Mouse (Mus musculus): ENCODE data around the gene Rab11b. TPM values are rescaled to one million over a fixed set of nuclear protein-coding genes. Genes with fewer than 3 reads are reported as not detected.

Gene Rab11b
- polyA plus RNA-seq, 1 experiment from 2014 or later: 278 TPM

- H3K9me3 ChIP-seq (ENCODE audit: low read depth, low read length): no peaks in the 10 kb centered on the region
- H3K9ac ChIP-seq: no peak overlapping the region
- no peaks in the 10 kb centered on the region for H3K4me1 ChIP-seq (ENCODE audit: insufficient read depth)
- DNase-seq (no peak), ATAC-seq (ENCODE audit: insufficient read depth) (no peak)
- no peak for TF ChIP-seq CTCF (IDR thresholded peaks at IDR 0.05; ENCODE audit: low read depth)
- H3K4me3 ChIP-seq (ENCODE audit: low read depth, low read length): no peak overlapping the region
- no peak overlapping the region for H3K4me2 ChIP-seq
- WGBS: 85% methylated on average over 4 of the region's 4 CpGs
- no peaks in the 10 kb centered on the region for H3K27me3 ChIP-seq (ENCODE audit: insufficient read depth, low read length)
- H3K27ac ChIP-seq (ENCODE audit: low read depth): no peak overlapping the region
- H3K36me3 ChIP-seq (ENCODE audit: insufficient read depth): peaks cover 23% of the 10 kb centered on the region
These were observed 11.3 kb upstream of the Rab11b start for GRCm38 (mm10) chr17:33771617-33772016.

- Histone ChIP-seq H3K27ac (ENCODE audit: low read depth) (no peak overlapping the region), H3K9me3 (ENCODE audit: low read depth, low read length) (no peaks in the 10 kb centered on the region), H3K4me3 (ENCODE audit: low read depth, low read length) (no peak overlapping the region), H3K9ac (no peak overlapping the region), H3K4me1 (ENCODE audit: insufficient read depth) (no peaks in the 10 kb centered on the region), H3K36me3 (ENCODE audit: insufficient read depth) (no peaks in the 10 kb centered on the region), H3K27me3 (ENCODE audit: insufficient read depth, low read length) (no peaks in the 10 kb centered on the region), H3K4me2 (no peak overlapping the region)
- no peak for ATAC-seq (ENCODE audit: insufficient read depth)
- DNase-seq: no peak
- WGBS: 70% methylated on average over 3 of the region's 3 CpGs
- no peak for TF ChIP-seq CTCF (IDR thresholded peaks at IDR 0.05; ENCODE audit: low read depth)
These were observed 6.1 kb upstream of the Rab11b start for GRCm38 (mm10) chr17:33766389-33766788.

GRCm38 (mm10) chr17:33759767-33760254 is 519 bp downstream of the Rab11b start:
- ATAC-seq (ENCODE audit: insufficient read depth) (peak; percentile 88), DNase-seq (peak; percentile 94)
- Histone ChIP-seq H3K27ac (ENCODE audit: low read depth) (peak overlapping the region; percentile 99), H3K9me3 (ENCODE audit: low read depth, low read length) (no peaks in the 10 kb centered on the region), H3K36me3 (ENCODE audit: insufficient read depth) (peaks cover 16% of the 10 kb centered on the region), H3K4me1 (ENCODE audit: insufficient read depth) (peaks cover 4% of the 10 kb centered on the region; the same call in 1 of the 2 replicates), H3K27me3 (ENCODE audit: insufficient read depth, low read length) (no peaks in the 10 kb centered on the region), H3K4me2 (peak overlapping the region; percentile 85), H3K4me3 (ENCODE audit: low read depth, low read length) (peak overlapping the region; percentile 70), H3K9ac (peak overlapping the region; percentile 94)
- no peak for TF ChIP-seq CTCF (IDR thresholded peaks at IDR 0.05; ENCODE audit: low read depth)
- WGBS: under 1% methylated on average over 38 of the region's 38 CpGs

GRCm38 (mm10) chr17:33757231-33757630 is 3.1 kb downstream of the Rab11b start:
- ATAC-seq (ENCODE audit: insufficient read depth): no peak
- H3K9me3 ChIP-seq (ENCODE audit: low read depth, low read length): no peaks in the 10 kb centered on the region
- TF ChIP-seq CTCF (IDR thresholded peaks at IDR 0.05; ENCODE audit: low read depth): no peak
- H3K27me3 ChIP-seq (ENCODE audit: insufficient read depth, low read length): no peaks in the 10 kb centered on the region
- H3K27ac ChIP-seq (ENCODE audit: low read depth): no peak overlapping the region
- H3K4me3 ChIP-seq (ENCODE audit: low read depth, low read length): no peak overlapping the region
- no peak overlapping the region for H3K4me2 ChIP-seq
- H3K9ac ChIP-seq: no peak overlapping the region; the same call in 1 of the 2 replicates
- H3K36me3 ChIP-seq (ENCODE audit: insufficient read depth): peaks cover 16% of the 10 kb centered on the region
- H3K4me1 ChIP-seq (ENCODE audit: insufficient read depth): peaks cover 4% of the 10 kb centered on the region; the same call in 1 of the 2 replicates
- 71% methylated on average over 4 of the region's 4 CpGs for WGBS
- DNase-seq: no peak

GRCm38 (mm10) chr17:33756108-33756790 is 4.1 kb downstream of the Rab11b start:
- Histone ChIP-seq H3K4me1 (ENCODE audit: insufficient read depth) (peaks cover 4% of the 10 kb centered on the region; the same call in 1 of the 2 replicates), H3K27me3 (ENCODE audit: insufficient read depth, low read length) (no peaks in the 10 kb centered on the region), H3K27ac (ENCODE audit: low read depth) (no peak overlapping the region), H3K9ac (no peak overlapping the region), H3K36me3 (ENCODE audit: insufficient read depth) (peaks cover 24% of the 10 kb centered on the region), H3K9me3 (ENCODE audit: low read depth, low read length) (no peaks in the 10 kb centered on the region), H3K4me2 (no peak overlapping the region), H3K4me3 (ENCODE audit: low read depth, low read length) (no peak overlapping the region)
- 86% methylated on average over 3 of the region's 3 CpGs for WGBS
- ATAC-seq (ENCODE audit: insufficient read depth) (no peak), DNase-seq (peak; percentile 30)
- TF ChIP-seq CTCF (IDR thresholded peaks at IDR 0.05; ENCODE audit: low read depth): no peak

- no peak for ATAC-seq (ENCODE audit: insufficient read depth)
- Histone ChIP-seq H3K9ac (no peak overlapping the region), H3K4me1 (ENCODE audit: insufficient read depth) (peaks cover 4% of the 10 kb centered on the region; the same call in 1 of the 2 replicates), H3K27me3 (ENCODE audit: insufficient read depth, low read length) (no peaks in the 10 kb centered on the region), H3K4me2 (no peak overlapping the region), H3K4me3 (ENCODE audit: low read depth, low read length) (no peak overlapping the region), H3K27ac (ENCODE audit: low read depth) (no peak overlapping the region), H3K36me3 (ENCODE audit: insufficient read depth) (peaks cover 28% of the 10 kb centered on the region), H3K9me3 (ENCODE audit: low read depth, low read length) (no peaks in the 10 kb centered on the region)
- no peak for TF ChIP-seq CTCF (IDR thresholded peaks at IDR 0.05; ENCODE audit: low read depth)
- no peak for DNase-seq
- 79% methylated on average over 10 of the region's 10 CpGs for WGBS
These were observed 4.8 kb downstream of the Rab11b start for GRCm38 (mm10) chr17:33755418-33756107.

- Histone ChIP-seq H3K9ac (no peak overlapping the region), H3K27me3 (ENCODE audit: insufficient read depth, low read length) (no peaks in the 10 kb centered on the region), H3K4me2 (no peak overlapping the region), H3K4me1 (ENCODE audit: insufficient read depth) (peaks cover 4% of the 10 kb centered on the region; the same call in 1 of the 2 replicates), H3K9me3 (ENCODE audit: low read depth, low read length) (no peaks in the 10 kb centered on the region), H3K27ac (ENCODE audit: low read depth) (no peak overlapping the region), H3K4me3 (ENCODE audit: low read depth, low read length) (no peak overlapping the region), H3K36me3 (ENCODE audit: insufficient read depth) (peaks cover 33% of the 10 kb centered on the region)
- peak; percentile 23; the same call in 1 of the 2 replicates for TF ChIP-seq CTCF (IDR thresholded peaks at IDR 0.05; ENCODE audit: low read depth)
- DNase-seq (no peak), ATAC-seq (ENCODE audit: insufficient read depth) (no peak)
- 63% methylated on average over 1 of the region's 1 CpGs for WGBS
These were observed 5.7 kb downstream of the Rab11b start for GRCm38 (mm10) chr17:33754656-33755055.
